Mouse (Mus musculus) C2C12 (cell line): ENCODE measurements at regions not wholly inside any gene's neighbourhood (a gene's known extent, or its start where the extent isn't known, plus 50 kb on each side); places are given as distances from the start of the nearest gene placed in this dataset.

ENCODE experiments used
- H3K27me3 ChIP-seq: one replicate; pipeline ENCODE4 v1.6.1; 2011; ENCODE audit not compliant: control insufficient read depth, insufficient read depth, insufficient read length
- H3K36me3 ChIP-seq: one replicate; pipeline ENCODE4 v1.6.1; 2011; ENCODE audit not compliant: control insufficient read depth, insufficient read depth
- H3K4me3 ChIP-seq: one replicate; pipeline ENCODE4 v1.5.1; 2011; ENCODE audit warnings: mild to moderate bottlenecking, control low read depth; ENCODE audit not compliant: poor library complexity, insufficient read depth, severe bottlenecking
- H3K79me2 ChIP-seq: one replicate; pipeline ENCODE4 v1.6.1; 2011; ENCODE audit not compliant: control insufficient read depth, insufficient read depth
- H3K79me3 ChIP-seq: one replicate; pipeline ENCODE4 v1.6.1; 2011; ENCODE audit warnings: low read depth, control low read depth
- H3ac ChIP-seq: one replicate; pipeline ENCODE3; 2011; ENCODE audit warnings: low read depth; ENCODE audit not compliant: control insufficient read depth, insufficient read length
- CEBPB ChIP-seq: IDR thresholded peaks from one replicate; pipeline ENCODE4 v1.6.1; 2011; ENCODE audit warnings: low read depth, mild to moderate bottlenecking, control low read depth, moderate library complexity
- CTCF ChIP-seq: IDR thresholded peaks from one replicate; pipeline ENCODE4 v1.5.1; 2011; ENCODE audit not compliant: control insufficient read depth, insufficient read depth, insufficient read length
- FOSL1 ChIP-seq: IDR thresholded peaks from one replicate; pipeline ENCODE4 v1.8.0; 2011; ENCODE audit warnings: mild to moderate bottlenecking, low read length; ENCODE audit not compliant: poor library complexity, insufficient read depth, severe bottlenecking
- MAX ChIP-seq: IDR thresholded peaks from one replicate; pipeline ENCODE4 v1.6.1; 2011; ENCODE audit warnings: mild to moderate bottlenecking, control low read depth
- MYOD1 ChIP-seq: IDR thresholded peaks from one replicate; pipeline ENCODE4 v1.6.1; 2011; ENCODE audit warnings: low read depth; ENCODE audit not compliant: control insufficient read depth, insufficient read length
- MYOG ChIP-seq: IDR thresholded peaks from one replicate; pipeline ENCODE4 v1.6.1; 2011; ENCODE audit not compliant: control insufficient read depth, insufficient read length; ENCODE audit errors: extremely low read depth
- USF1 ChIP-seq: IDR thresholded peaks from one replicate; pipeline ENCODE4 v1.6.1; 2011; ENCODE audit warnings: low read depth, mild to moderate bottlenecking, control low read depth, moderate library complexity

DNA sequence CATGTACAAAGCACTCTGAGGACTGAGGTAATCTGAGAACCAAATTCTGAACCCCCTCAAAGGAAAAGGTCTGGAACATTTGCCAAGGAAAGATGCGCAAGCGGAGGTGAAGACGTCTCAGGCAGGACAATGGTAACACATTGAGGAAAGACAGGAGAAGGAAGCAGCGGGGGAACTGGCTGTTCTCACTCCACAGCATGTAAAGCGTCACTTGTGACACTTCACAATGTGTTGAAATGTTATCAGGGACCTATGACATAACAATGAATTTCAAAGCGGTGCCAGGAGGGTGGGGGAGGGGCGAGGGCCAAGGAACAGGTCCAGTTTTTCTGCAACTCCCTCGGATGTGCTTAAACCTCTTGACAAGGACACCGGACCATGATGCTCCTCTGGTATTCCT is 515.3 kb upstream of the Adgrl2 start:
- TF ChIP-seq FOSL1 (no peak), MYOD1 (no peak)
- Histone ChIP-seq H3K79me2 (no peaks in the 10 kb centered on the region), H3ac (no peak overlapping the region), H3K27me3 (no peaks in the 10 kb centered on the region), H3K36me3 (no peaks in the 10 kb centered on the region), H3K4me3 (no peak overlapping the region), H3K79me3 (no peaks in the 10 kb centered on the region)

DNA sequence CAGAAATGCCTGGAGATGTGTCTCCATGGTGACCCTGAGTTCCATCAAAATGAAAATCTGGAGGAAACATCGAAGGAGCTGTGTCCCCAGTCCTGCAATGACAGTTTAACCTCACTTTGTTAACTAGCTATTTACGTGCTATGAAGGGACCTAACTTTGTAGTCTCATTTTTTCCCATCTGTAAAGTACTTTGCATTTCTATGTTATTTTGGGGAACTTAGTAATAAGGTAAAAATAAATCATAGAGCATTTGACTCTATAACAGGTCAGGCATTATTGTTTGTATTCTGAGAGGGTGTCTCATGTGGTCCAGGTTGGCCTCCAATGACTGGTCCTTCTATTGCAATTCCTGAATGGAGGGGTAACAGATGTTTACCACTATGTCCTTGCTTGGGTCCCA is 513.6 kb upstream of the Adgrl2 start:
- H3K36me3 ChIP-seq, result no peaks in the 10 kb centered on the region
- no peak overlapping the region for H3K4me3 ChIP-seq
- H3K79me2 ChIP-seq, result no peaks in the 10 kb centered on the region
- no peak overlapping the region for H3ac ChIP-seq
- no peaks in the 10 kb centered on the region for H3K79me3 ChIP-seq
- no peaks in the 10 kb centered on the region for H3K27me3 ChIP-seq
- TF ChIP-seq CEBPB (no peak), MYOD1 (no peak), MYOG (no peak), MAX (no peak), USF1 (no peak), CTCF (no peak), FOSL1 (no peak)

DNA sequence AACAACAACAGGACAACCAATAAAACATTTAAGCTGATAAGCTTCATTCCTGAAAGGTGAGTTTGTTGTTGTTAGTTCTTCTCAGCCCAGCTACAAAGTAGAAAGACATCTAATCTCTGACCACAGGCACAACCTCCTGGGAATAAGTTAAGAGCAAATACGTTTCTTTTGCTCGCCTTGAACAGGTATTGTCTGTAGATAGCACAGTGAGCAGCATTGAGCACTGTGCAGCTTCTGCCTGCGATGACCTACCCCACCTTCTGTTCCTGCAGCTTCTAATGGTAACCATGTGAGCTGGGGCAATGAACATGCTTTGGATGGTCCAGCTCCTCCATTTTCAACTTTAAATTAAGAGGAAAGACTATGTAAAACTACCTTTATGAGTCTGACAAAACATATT is 509.8 kb upstream of the Adgrl2 start:
- TF ChIP-seq MAX (no peak), CEBPB (no peak), CTCF (no peak), MYOD1 (no peak), USF1 (no peak), FOSL1 (no peak), MYOG (no peak)
- no peaks in the 10 kb centered on the region for H3K79me3 ChIP-seq
- no peaks in the 10 kb centered on the region for H3K36me3 ChIP-seq
- no peaks in the 10 kb centered on the region for H3K79me2 ChIP-seq
- no peak overlapping the region for H3ac ChIP-seq
- H3K27me3 ChIP-seq, result no peaks in the 10 kb centered on the region
- no peak overlapping the region for H3K4me3 ChIP-seq

DNA sequence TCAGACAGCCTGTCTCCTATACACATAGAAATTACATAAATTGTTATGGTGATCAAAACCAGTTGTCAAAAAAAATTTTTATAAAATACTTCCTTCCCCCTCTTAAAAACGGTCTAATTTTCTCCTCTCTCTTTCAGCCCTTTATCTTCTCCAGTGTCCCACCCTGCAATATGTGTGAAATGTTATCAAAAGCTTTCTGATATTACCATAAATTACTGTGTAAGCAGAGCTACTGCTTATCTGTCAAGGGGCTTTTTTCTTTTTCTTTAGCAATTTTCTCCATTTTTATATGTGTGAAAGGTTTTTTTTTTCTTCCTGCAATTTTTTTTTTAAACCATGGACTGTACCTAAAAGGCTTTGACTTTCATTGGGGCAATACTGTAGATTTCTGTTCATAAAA is 508.4 kb upstream of the Adgrl2 start:
- Histone ChIP-seq H3K79me3 (no peaks in the 10 kb centered on the region), H3K4me3 (no peak overlapping the region), H3K79me2 (no peaks in the 10 kb centered on the region), H3K36me3 (no peaks in the 10 kb centered on the region), H3ac (no peak overlapping the region), H3K27me3 (no peaks in the 10 kb centered on the region)
- TF ChIP-seq MYOG (no peak), MAX (no peak), MYOD1 (no peak), FOSL1 (no peak), CEBPB (no peak), CTCF (no peak), USF1 (no peak)

DNA sequence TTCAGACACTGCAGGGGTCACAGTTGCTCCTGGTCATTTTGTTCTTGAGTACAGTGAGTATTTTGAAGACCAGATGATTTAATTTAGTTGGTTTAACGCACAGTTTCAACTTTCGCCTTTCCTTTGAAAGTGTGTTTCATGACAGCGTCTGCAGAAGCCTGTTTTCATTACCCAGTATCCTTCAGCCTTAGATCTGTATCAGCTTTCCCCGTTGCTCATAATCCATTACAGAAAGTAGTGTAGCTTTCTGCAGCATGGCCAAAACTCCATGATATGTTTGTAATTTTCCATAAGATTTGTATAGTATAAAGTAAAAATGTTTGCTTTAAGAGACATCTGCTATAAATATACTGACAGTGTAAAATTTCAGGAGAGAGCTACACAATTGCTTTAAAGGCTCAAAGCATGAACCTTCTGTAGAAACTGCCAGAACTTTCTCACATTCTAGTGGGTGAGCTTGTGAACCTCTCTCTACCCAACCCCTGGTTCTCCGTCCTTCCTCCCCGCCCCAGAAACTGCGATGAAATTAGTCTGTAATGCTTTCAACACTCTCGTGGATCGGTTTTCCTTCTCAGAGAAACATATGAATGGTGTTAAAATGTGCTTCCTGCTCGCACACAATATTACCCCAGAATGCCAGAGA is 506.6 kb upstream of the Adgrl2 start:
- H3ac ChIP-seq, result no peak overlapping the region
- TF ChIP-seq CTCF (no peak), CEBPB (no peak), MAX (no peak), MYOD1 (no peak), FOSL1 (no peak), USF1 (no peak), MYOG (no peak)
- no peaks in the 10 kb centered on the region for H3K27me3 ChIP-seq
- H3K4me3 ChIP-seq, result no peak overlapping the region
- no peaks in the 10 kb centered on the region for H3K79me2 ChIP-seq
- H3K36me3 ChIP-seq, result no peaks in the 10 kb centered on the region
- no peaks in the 10 kb centered on the region for H3K79me3 ChIP-seq

DNA sequence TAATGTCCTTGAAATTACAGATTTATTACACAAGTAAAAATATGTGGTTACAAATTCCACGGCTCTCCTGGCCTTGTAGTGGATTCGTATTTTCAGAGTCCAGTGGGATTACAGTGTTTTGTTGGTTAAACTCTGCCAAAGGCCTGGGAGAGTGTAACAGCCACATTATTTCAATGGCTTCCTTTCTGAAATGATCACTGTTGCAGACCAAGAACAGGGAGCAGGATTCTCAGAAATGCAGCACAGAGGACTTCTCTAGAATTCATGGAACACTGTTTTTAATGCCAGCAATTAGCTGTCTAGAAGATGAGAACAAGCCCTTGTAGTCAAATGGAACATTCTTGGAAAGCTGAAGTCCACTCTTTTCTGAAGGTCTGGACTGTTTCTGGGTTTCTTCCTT is 505.8 kb upstream of the Adgrl2 start:
- H3K36me3 ChIP-seq, result no peaks in the 10 kb centered on the region
- no peak overlapping the region for H3K4me3 ChIP-seq
- no peaks in the 10 kb centered on the region for H3K79me3 ChIP-seq
- no peaks in the 10 kb centered on the region for H3K79me2 ChIP-seq
- no peaks in the 10 kb centered on the region for H3K27me3 ChIP-seq
- TF ChIP-seq FOSL1 (no peak), MYOD1 (no peak), CEBPB (no peak), MAX (no peak), MYOG (no peak), USF1 (no peak), CTCF (no peak)
- H3ac ChIP-seq, result no peak overlapping the region
